Mouse (Mus musculus) adrenal gland, adult 8-10 months (tissue): ENCODE measurements around the gene Zer1. TPM values are rescaled to one million over a fixed set of nuclear protein-coding genes. Genes with fewer than 3 reads are reported as not detected.
"Not testable (repeated sequence)": the region's sequence is repeated elsewhere in the genome, so short reads cannot be mapped to it uniquely, and the experiment has no call there.

Experiments
- DNase-seq: peaks from one replicate; pipeline ENCODE4 v3.0.0; 2022
- total RNA-seq, 4 experiments: library from RNA; stranded (reverse); gene quantifications; 2 replicates each; pipeline ENCODE4 v1.2.4; 2022

Gene Zer1
- total RNA-seq = 10 to 100 TPM; 45.6 to 74.7 (median 58.5) TPM

DNA sequence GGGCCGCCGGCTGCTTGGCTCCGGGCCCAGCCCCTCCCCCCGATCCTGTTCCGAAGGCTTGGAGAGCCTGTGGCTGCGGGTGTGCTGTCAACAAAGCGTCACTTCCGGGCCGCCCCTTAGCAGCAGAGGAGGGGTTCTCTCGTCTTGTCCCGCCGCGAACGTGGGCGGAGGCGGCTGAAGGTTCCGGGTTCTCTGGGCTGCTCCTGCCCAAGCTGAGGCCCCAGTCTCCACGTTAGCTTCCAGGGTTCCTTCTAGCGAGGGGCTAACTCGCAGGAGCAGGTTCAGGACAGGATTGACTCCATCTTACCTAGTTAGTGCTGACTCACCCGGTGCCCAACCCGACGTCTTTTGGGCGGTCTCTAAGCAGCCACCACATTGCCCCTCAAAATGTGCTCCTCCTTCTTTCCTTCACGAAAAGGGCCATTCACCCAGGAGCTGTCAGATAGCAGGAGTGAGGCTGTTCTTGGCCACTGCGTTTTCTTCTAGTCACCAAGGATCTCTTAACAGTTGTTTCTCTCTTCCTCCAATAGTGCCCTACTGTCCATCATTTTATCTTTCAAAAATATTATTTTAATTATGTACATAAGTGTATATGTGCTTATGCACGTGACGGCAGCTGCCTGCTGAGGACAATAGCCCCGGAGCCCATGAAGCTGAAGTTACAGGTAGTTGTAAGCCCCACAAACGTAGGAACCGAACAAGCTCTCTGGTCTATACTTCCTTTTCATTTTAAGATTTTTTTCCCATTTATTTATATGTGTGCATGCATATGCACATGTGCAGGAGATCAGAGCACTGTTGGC, at the start of gene Zer1:
Gene Zer1 (minus strand): TSS at position 114 of the 803 bp plus-strand sequence.
- DNase-seq = peak; percentile 95

GRCm38 (mm10) chr2:30173541-30174240, 49.3 kb upstream of the Zer1 start:
- no peak for DNase-seq

- DNase-seq = no peak
Measured at GRCm38 (mm10) chr2:30171997-30172382, 47.6 kb upstream of the Zer1 start.

- peak; percentile 91 for DNase-seq
Measured at GRCm38 (mm10) chr2:30171371-30171996, 47.1 kb upstream of the Zer1 start, which contains the start of gene Endog. Endog (plus strand) TSS chr2:30171493.

GRCm38 (mm10) chr2:30166677-30167076, 42.3 kb upstream of the Zer1 start:
- DNase-seq = no peak

- no peak for DNase-seq
Measured at GRCm38 (mm10) chr2:30164340-30164932, 40.1 kb upstream of the Zer1 start.

DNA sequence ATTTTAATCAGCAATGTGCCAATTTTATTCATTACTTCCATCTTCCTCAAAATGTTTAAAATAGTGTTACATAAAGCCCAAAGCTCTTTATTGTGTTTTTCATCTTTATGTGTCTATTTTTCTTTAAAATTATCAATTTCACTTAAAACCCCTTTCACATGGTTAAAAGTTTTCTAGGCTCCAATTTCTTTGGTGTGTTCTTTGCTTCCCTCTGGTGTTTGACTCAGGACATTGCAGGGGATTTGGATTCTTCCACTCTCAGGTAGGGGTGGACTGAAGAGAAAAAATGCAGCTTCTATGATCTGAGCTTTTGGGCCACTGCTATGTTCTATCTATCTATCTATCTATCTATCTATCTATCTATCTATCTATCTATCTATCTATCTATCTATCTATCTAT, 37.4 kb upstream of the Zer1 start:
- no peak for DNase-seq

GRCm38 (mm10) chr2:30159871-30160270, 35.5 kb upstream of the Zer1 start:
- DNase-seq = not testable (repeated sequence)

DNA sequence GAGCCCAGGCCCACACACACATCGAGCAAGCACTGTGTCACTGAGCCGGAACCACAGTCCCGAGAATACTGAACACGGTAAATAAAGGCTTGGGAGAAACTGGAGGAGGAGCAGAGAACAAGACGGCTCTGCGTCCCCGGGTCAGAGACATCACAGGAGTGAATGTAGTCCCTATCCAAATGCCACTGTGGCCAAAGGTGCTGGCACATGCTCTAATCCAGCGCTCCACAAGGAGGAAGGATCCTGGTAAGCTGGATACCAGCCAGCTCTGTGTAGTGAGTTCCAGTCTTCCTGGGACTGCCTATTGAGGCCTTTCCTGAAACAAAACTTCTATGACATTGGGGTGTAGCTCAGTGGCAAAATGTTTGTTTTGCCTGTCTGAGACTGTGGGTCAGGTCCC, 28.2 kb upstream of the Zer1 start:
- DNase-seq = no peak

DNA sequence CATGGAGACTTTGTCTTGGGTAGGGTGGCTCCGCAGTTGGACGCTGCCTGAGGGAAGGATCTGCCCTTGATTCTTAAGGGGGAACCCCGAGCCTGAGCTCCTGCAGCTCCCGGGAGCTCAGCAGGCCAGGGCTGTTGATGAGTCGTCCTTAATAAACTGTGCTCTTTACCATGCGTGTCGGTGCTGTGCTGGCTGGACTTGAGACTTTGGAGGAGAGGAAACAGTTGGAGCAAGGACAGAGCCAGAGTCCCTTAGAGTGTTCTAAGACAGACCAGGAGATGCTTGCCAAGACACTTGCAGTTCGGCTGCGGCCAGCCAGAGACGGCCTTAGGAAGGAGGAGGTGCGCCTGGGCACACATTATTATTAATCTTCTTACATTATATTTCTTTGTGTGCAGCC, 27.5 kb upstream of the Zer1 start:
- no peak for DNase-seq

- DNase-seq = peak; percentile 86
Measured at GRCm38 (mm10) chr2:30147466-30147865, 23.1 kb upstream of the Zer1 start.

DNA sequence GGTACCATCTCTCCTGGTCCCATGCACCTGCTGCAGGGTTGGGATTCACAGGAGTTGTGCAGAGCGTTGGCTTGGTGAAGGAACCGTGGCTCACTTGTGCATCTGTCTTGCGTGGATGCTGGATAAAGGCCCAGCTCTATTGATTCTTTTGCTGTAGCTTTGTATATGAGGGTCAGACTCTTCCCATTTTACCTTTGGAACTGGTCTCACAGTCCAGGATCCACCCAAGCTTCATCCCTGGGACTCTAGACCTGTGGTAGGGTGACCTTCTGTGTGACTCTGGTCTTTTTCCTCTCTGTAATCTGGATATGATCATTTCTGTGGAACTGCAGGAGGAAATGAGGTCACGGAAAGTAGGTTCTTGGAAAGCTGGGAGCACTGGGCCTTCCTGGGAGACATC, 20.1 kb upstream of the Zer1 start:
- no peak for DNase-seq

DNA sequence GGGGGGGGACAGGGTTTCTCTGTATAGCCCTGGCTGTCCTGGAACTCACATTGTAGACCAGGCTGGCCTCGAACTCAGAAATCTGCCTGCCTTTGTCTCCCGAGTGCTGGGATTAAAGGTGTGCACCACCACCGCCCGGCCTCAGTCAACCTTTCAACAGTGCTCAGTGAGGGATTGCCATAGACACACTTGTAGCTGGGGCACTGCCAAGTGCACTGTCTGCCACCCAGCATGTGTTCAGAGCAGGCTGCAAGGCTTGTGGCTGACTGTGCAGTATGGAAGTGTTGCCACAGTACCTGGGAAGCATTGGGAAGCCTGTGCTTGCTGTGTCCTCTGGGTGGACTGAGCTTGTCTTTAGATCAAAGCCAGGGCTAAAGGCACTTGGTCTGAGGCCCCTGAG, 15.6 kb upstream of the Zer1 start:
- DNase-seq = not testable (repeated sequence)

DNA sequence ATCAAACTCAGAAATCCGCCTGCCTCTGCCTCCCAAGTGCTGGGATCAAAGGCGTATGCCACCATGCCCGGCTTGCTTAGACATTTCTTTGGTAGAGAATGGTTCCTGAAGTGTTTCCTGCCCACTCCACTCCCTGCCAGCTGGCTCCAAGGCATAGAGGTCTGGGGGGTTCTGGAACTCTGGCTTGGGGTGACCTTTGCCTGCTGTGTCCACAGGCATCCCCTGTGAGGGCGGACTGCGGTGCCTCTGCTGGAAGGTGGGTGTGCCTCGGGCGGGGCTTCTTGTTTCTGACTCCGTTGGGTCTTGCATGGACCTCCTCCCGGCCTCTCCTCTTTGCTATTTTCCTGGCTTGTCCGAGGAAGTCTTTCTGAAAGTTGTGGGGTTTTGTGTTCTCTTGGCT, 12.1 kb upstream of the Zer1 start:
- no peak for DNase-seq

GRCm38 (mm10) chr2:30134928-30135620, 10.7 kb upstream of the Zer1 start:
- DNase-seq = no peak

- DNase-seq = no peak
Measured at GRCm38 (mm10) chr2:30134378-30134711, 10.0 kb upstream of the Zer1 start.

DNA sequence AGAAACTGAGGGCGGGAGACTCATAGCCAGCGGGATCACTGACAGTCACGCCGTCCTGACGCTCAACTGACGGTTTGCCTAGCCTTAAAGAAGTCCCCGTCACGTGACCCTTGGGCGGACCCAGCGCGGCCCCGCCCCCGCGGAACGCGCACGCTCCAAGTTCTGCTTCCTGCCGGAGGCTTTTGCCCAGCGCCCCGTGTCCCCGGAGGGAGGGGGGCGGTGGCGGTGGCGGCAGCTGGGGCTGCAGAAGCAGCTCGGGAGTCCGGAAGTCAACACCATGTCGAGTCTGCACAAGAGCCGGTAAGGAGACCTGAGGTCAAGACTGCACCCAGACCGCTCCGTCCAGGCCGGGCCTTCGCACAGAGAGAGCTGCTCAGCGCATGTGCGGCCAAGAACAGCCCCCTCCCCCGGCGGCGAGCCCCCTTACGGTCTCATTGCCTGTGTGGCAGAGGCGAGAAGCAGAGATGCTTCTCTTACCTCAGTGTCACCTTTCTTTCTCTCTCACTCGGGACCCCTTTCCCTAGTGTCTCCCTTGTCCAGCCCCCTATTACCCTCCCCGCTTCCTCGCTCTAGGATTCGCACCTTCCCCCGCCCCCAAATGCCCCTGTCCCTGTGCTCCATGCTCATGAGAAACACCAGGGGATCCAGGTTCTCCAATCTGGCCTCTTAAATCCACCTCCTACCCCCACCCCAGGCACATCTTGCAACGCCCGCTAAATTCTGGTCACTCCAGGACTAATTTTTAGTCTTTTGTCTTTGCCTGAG, 9.4 kb upstream of the Zer1 start, which contains the start of gene Tbc1d13:
Gene Tbc1d13 (plus strand): TSS at position 134 of the 765 bp plus-strand sequence.
- peak; percentile 97 for DNase-seq

GRCm38 (mm10) chr2:30132801-30133612, 8.6 kb upstream of the Zer1 start:
- no peak for DNase-seq

DNA sequence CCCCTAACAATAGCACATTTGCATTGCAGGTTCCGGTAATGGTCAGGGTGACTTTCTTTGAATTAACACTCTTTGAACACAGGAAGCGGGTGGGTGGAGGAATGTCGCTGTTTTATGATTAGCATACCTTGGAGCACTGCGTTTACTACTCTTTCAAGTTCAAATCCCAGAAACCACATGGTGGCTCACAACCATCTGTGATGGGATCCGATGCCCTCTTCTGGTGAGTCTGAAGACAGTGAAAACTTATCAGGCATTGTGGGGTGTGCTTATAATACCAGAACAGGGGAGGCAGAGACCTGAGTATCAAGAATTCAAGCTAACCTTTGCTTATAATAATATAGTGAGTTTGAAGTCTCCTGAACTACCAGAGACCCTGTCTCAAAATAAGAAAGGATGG, 6.9 kb upstream of the Zer1 start:
- not testable (repeated sequence) for DNase-seq

DNA sequence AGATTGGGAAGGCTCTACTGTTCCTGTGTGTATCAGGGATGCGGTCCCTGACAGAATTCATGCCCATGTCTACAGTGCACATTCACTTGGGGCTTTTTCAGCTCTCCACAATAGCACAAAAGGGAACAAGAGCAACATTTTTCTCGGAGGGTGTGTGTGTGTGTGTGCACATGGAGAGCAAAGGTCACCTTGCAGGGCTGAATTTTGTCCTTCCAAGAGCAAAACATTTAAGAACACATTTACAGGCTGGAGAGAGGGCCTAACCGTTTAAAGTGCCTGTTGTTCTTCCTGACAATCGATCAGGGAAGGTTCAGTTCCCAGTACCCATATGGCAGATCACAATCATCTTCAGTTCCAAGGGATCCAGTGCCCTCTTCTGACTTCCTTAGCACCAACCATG, 5.8 kb upstream of the Zer1 start:
- no peak for DNase-seq

GRCm38 (mm10) chr2:30128789-30129188, 4.4 kb upstream of the Zer1 start:
- DNase-seq = no peak
